Mouse (Mus musculus) myocyte (in vitro differentiated cells): ENCODE data around the gene Aqp6.

ENCODE experiments used
- MAX ChIP-seq: IDR thresholded peaks from one replicate; pipeline ENCODE4 v1.6.1; 2011; ENCODE audit warnings: low read depth, mild to moderate bottlenecking, control low read depth
- MYOD1 ChIP-seq, 3 experiments: IDR thresholded peaks; one replicate each; pipeline ENCODE4 v1.6.1; 2011; ENCODE audit warnings: control low read depth in 2 of 3, low read depth in 2 of 3, mild to moderate bottlenecking in 2 of 3, moderate library complexity in 1 of 3; ENCODE audit not compliant: insufficient read length in 2 of 3, control insufficient read depth in 1 of 3
- MYOG ChIP-seq, 3 experiments: IDR thresholded peaks; one replicate each; pipeline ENCODE4 v1.6.1; 2011; ENCODE audit warnings: control low read depth in 2 of 3, low read depth in 2 of 3, mild to moderate bottlenecking in 2 of 3; ENCODE audit not compliant: insufficient read length in 2 of 3, control insufficient read depth in 1 of 3, insufficient read depth in 1 of 3
- POLR2A ChIP-seq: IDR thresholded peaks from one replicate; pipeline ENCODE4 v1.6.1; 2011; ENCODE audit warnings: low read depth, mild to moderate bottlenecking, control low read depth, moderate library complexity; ENCODE audit not compliant: insufficient read length
- POLR2AphosphoS2 ChIP-seq: IDR thresholded peaks from one replicate; pipeline ENCODE4 v1.6.1; 2011; ENCODE audit warnings: low read depth, control low read depth; ENCODE audit not compliant: insufficient read length
- TCF12 ChIP-seq: IDR thresholded peaks from one replicate; pipeline ENCODE4 v1.6.1; 2011; ENCODE audit warnings: mild to moderate bottlenecking, control low read depth; ENCODE audit not compliant: poor library complexity, insufficient read depth, severe bottlenecking
- TCF3 ChIP-seq: IDR thresholded peaks from one replicate; pipeline ENCODE4 v1.6.1; 2011; ENCODE audit warnings: low read depth, control low read depth; ENCODE audit not compliant: insufficient read length
- USF1 ChIP-seq: IDR thresholded peaks from one replicate; pipeline ENCODE4 v1.6.1; 2011; ENCODE audit warnings: low read depth, mild to moderate bottlenecking, control low read depth, moderate library complexity

DNA sequence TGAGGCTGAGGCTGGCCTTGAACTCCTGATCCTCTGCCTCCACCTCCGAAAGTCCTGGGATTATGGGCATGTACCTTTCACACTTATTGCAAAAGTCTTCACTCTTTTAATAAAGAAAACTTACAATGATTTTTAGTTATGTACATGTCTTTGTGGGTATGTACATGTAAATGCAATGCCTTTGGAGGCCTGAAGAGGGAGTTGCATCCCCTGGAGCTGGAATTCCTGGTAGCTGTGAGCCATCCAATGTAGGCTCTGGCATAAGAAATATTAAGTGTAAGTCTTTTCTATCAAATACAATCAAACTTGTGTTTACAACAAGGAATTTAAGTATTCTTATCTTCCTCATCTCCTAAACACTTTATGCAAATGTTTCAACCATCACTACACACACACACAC lies 42.3 kb upstream of the Aqp6 start:
- TF ChIP-seq TCF12 (no peak), MYOG (IDR thresholded peaks at IDR 0.05; ENCODE audit: control insufficient read depth in 1 of 3, insufficient read depth in 1 of 3, insufficient read length in 2 of 3, low read depth in 2 of 3) (no peak), TCF3 (no peak), POLR2AphosphoS2 (no peak), MAX (no peak), POLR2A (no peak), MYOD1 (IDR thresholded peaks at IDR 0.05; ENCODE audit: control insufficient read depth in 1 of 3, insufficient read length in 2 of 3, low read depth in 2 of 3) (no peak), USF1 (no peak)
